Mouse (Mus musculus): ENCODE measurements around the gene Gm5725. TPM values are rescaled to one million over a fixed set of nuclear protein-coding genes. Genes with fewer than 3 reads are reported as not detected.
"Not testable (repeated sequence)": the region's sequence is repeated elsewhere in the genome, so short reads cannot be mapped to it uniquely, and the experiment has no call there.

Gene Gm5725
- not detected in 2 replicates for polyA plus RNA-seq (2015; fragmentation: Nextera tagmentation; extraction: Ambion mirVana)

GRCm38 (mm10) chr7:21844167-21844566 is at the start of gene Gm5725:
Gm5725 (minus strand) TSS chr7:21844267.
- DNase-seq (ENCODE audit: low spot score), result not testable (repeated sequence)

GRCm38 (mm10) chr7:21832051-21832450 is 12.0 kb downstream of the Gm5725 start, which contains the start of gene Vmn1r135:
Vmn1r135 (plus strand) TSS chr7:21832351.
- DNase-seq (ENCODE audit: low spot score), result not testable (repeated sequence)

DNA sequence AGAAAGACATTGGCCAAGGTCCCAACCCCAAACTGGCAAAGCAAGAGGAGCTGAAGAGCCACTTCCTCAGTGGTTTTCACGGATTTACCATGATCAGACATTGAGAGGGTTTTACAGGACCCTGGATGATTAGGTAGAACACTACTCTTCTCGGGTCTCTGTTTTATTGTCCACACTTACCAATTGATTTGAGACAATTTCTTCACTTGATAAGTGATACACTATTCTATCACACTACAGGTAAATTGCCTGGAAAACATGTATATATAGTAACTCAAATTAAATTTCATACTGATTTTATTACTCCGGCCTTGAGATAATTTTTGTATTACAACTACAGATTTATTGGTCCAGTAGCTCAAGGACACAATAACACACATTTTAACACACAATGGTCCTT is 47.4 kb downstream of the Gm5725 start, which contains the start of gene Gm4177:
TSS of gene Gm4177 (minus strand) at position 101 of the 400 bp plus-strand sequence.
- DNase-seq (ENCODE audit: low spot score), result not testable (repeated sequence)

Other genes with a start within 250 kb of the Gm5725 start
- not detected in 2 replicates for gene Vmn1r132, start 230.2 kb downstream of the Gm5725 start, polyA plus RNA-seq (2015; fragmentation: Nextera tagmentation; extraction: Ambion mirVana)
- gene Gm4175, start 82.8 kb downstream of the Gm5725 start, polyA plus RNA-seq (2015; fragmentation: Nextera tagmentation; extraction: Ambion mirVana), result not detected in 2 replicates
- gene Gm4177, start 47.5 kb downstream of the Gm5725 start, polyA plus RNA-seq (2015; fragmentation: Nextera tagmentation; extraction: Ambion mirVana), result not detected in 2 replicates
- not detected in 2 replicates for gene Vmn1r135, start 11.9 kb downstream of the Gm5725 start, polyA plus RNA-seq (2015; fragmentation: Nextera tagmentation; extraction: Ambion mirVana)
- not detected in 2 replicates for gene Gm5891, start 77.0 kb upstream of the Gm5725 start, polyA plus RNA-seq (2015; fragmentation: Nextera tagmentation; extraction: Ambion mirVana)
- gene Vmn1r137, start 150.3 kb upstream of the Gm5725 start, polyA plus RNA-seq (2015; fragmentation: Nextera tagmentation; extraction: Ambion mirVana), result not detected in 2 replicates
- not detected in 2 replicates for gene Vmn1r138, start 184.6 kb upstream of the Gm5725 start, polyA plus RNA-seq (2015; fragmentation: Nextera tagmentation; extraction: Ambion mirVana)
- not detected in 2 replicates for gene Gm6176, start 212.0 kb upstream of the Gm5725 start, polyA plus RNA-seq (2015; fragmentation: Nextera tagmentation; extraction: Ambion mirVana)
- not detected in 2 replicates for gene Vmn1r139, start 224.8 kb upstream of the Gm5725 start, polyA plus RNA-seq (2015; fragmentation: Nextera tagmentation; extraction: Ambion mirVana)

Data from thymus, postnatal 0 days (tissue).